Mouse (Mus musculus): ENCODE data around the gene Plekhh2.

GRCm38 (mm10) chr17:84665691-84666090 is 154.0 kb downstream of the Plekhh2 start:
- no peak for TF ChIP-seq KAT2A (conservative IDR thresholded peaks at IDR 0.05; ENCODE audit: low read depth, low read length)
- TF ChIP-seq EP300 (IDR thresholded peaks at IDR 0.05; ENCODE audit: low read depth in 1 of 2, low read length in 2 of 2): no peak
- no peak for TF ChIP-seq USF1 (IDR thresholded peaks at IDR 0.05; ENCODE audit: low read depth, low read length)
- TF ChIP-seq MAZ (IDR thresholded peaks at IDR 0.05; ENCODE audit: low read depth, low read length): no peak
- TF ChIP-seq ZMIZ1 (IDR thresholded peaks at IDR 0.05; ENCODE audit: low read depth, low read length): no peak
- no peak for TF ChIP-seq POLR2A (IDR thresholded peaks at IDR 0.05; ENCODE audit: control insufficient read depth in 1 of 2, insufficient read depth in 1 of 2, low read depth in 1 of 2, low read length in 2 of 2, poor library complexity in 1 of 2)

All from MEL (cell line).